Mouse (Mus musculus): Measurements from ENCODE around the gene Elavl4. TPM values are rescaled to one million over a fixed set of nuclear protein-coding genes. Genes with fewer than 3 reads are reported as not detected.

Elavl4 gene
- polyA plus RNA-seq, 1 experiment from 2014 or later, result 6.1 TPM

DNA sequence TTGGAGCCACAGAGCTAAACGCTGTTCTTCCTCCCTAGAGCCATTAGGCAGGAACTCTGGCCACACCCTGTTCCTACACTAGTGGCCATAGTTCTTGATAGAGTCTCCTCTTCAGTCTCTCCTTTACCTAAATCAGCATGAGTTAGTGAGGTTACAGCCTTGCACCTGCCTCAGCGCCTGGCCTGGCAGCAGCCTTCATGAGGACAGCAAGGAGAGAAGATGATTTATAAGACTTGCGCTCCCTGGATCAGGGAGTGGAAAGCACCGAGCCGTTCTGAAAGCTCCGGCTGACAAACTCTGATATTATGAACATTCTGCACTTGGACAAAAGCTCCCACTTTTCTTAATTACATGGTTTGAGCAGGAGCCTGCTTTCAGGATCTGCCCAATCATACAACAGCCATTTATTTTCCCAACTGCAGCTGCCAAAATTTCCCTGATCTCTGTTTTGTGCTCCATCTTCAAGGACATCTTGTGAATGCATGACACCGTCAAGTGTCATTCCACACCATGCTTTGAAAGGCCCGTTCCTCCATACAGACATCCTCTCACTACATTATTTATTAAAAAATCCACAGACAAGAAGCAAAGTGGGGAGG lies 87.3 kb downstream of the Elavl4 start:
- no peak overlapping the region for H3K4me2 ChIP-seq (ENCODE audit: low read length)
- H3K27me3 ChIP-seq (ENCODE audit: control insufficient read depth, insufficient read depth, low read length), result no peaks in the 10 kb centered on the region
- no peak overlapping the region for H3K9ac ChIP-seq (ENCODE audit: low read length)
- 73% methylated on average over 8 of the region's 8 CpGs for WGBS
- H3K36me3 ChIP-seq (ENCODE audit: control insufficient read depth, insufficient read depth, low read length), result no peaks in the 10 kb centered on the region
- no peaks in the 10 kb centered on the region for H3K9me3 ChIP-seq (ENCODE audit: control insufficient read depth, low read length)
- no peak overlapping the region for H3K4me3 ChIP-seq (ENCODE audit: control insufficient read depth in 1 of 2, insufficient read depth in 1 of 2, low read depth in 1 of 2, low read length in 2 of 2)
- ATAC-seq (ENCODE audit: insufficient number of reproducible peaks, insufficient read depth, low FRiP score, low read depth), result no peak
- no peak overlapping the region for H3K27ac ChIP-seq (replicated peaks in 1 of 2; ENCODE audit: control insufficient read depth in 1 of 2, insufficient read depth in 1 of 2, low read depth in 2 of 2, low read length in 2 of 2)
- H3K4me1 ChIP-seq (ENCODE audit: control insufficient read depth in 2 of 2, insufficient read depth in 2 of 2, low read length in 2 of 2), result no peaks in the 10 kb centered on the region

DNA sequence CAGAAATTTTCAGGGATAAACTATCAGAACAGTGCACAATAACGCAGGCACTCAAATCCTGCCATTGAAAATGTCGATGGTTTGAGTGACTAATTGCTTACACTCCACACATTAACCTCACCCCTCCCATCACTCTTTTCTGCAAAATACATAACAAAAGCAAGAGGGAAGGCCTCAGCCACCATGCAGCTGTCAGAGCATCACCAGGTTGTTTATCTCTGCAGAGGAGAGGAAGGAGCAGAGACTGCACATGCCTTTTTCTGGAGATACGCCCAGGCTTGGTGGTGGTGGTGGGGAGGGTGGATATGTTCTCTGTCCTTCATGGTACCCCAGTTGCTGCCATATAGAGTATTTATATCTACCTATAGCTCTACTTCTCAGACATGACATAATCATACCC lies 94.3 kb downstream of the Elavl4 start:
- H3K27ac ChIP-seq (replicated peaks in 1 of 2; ENCODE audit: control insufficient read depth in 1 of 2, insufficient read depth in 1 of 2, low read depth in 2 of 2, low read length in 2 of 2), result no peak overlapping the region
- no peaks in the 10 kb centered on the region for H3K9me3 ChIP-seq (ENCODE audit: control insufficient read depth, low read length)
- no peak overlapping the region for H3K4me3 ChIP-seq (ENCODE audit: control insufficient read depth in 1 of 2, insufficient read depth in 1 of 2, low read depth in 1 of 2, low read length in 2 of 2)
- ATAC-seq (ENCODE audit: insufficient number of reproducible peaks, insufficient read depth, low FRiP score, low read depth), result no peak
- H3K9ac ChIP-seq (ENCODE audit: low read length), result no peak overlapping the region
- no peaks in the 10 kb centered on the region for H3K36me3 ChIP-seq (ENCODE audit: control insufficient read depth, insufficient read depth, low read length)
- WGBS, result 47% methylated on average over 3 of the region's 3 CpGs
- no peak overlapping the region for H3K4me2 ChIP-seq (ENCODE audit: low read length)
- no peaks in the 10 kb centered on the region for H3K27me3 ChIP-seq (ENCODE audit: control insufficient read depth, insufficient read depth, low read length)
- 0 out of 4 replicates have a peak, but pooled peaks cover 0 to 2% of the 10 kb centered on the region in 2 experiments for H3K4me1 ChIP-seq (ENCODE audit: control insufficient read depth in 2 of 2, insufficient read depth in 2 of 2, low read length in 2 of 2)

DNA sequence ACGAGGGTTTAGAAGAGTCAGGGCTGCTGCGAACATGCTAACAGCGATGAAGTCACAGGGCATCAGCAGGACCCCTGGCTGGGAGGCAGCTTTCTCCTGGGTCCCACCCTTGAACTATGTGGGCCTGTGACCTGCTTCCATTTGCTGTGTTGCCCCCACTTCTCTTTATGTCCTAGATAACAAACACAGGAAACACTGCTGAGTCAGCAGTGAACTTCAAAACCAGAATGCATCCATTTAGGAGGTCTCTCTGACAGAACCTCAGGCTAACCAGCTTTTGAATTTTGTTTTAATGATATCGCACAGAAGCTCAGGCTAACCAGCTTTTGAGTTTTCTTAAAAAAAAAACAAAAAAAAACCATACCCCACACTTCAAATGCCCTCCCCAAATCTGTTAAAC lies 96.1 kb downstream of the Elavl4 start:
- no peak overlapping the region for H3K4me3 ChIP-seq (ENCODE audit: control insufficient read depth in 1 of 2, insufficient read depth in 1 of 2, low read depth in 1 of 2, low read length in 2 of 2)
- WGBS, result 81% methylated on average over 4 of the region's 4 CpGs
- H3K9ac ChIP-seq (ENCODE audit: low read length), result no peak overlapping the region
- no peaks in the 10 kb centered on the region for H3K27me3 ChIP-seq (ENCODE audit: control insufficient read depth, insufficient read depth, low read length)
- H3K27ac ChIP-seq (replicated peaks in 1 of 2; ENCODE audit: control insufficient read depth in 1 of 2, insufficient read depth in 1 of 2, low read depth in 2 of 2, low read length in 2 of 2), result no peak overlapping the region
- H3K4me1 ChIP-seq (ENCODE audit: control insufficient read depth in 2 of 2, insufficient read depth in 2 of 2, low read length in 2 of 2), result 0 out of 4 replicates have a peak, but pooled peaks cover 0 to 2% of the 10 kb centered on the region in 2 experiments
- no peaks in the 10 kb centered on the region for H3K36me3 ChIP-seq (ENCODE audit: control insufficient read depth, insufficient read depth, low read length)
- H3K9me3 ChIP-seq (ENCODE audit: control insufficient read depth, low read length), result no peaks in the 10 kb centered on the region
- H3K4me2 ChIP-seq (ENCODE audit: low read length), result no peak overlapping the region
- ATAC-seq (ENCODE audit: insufficient number of reproducible peaks, insufficient read depth, low FRiP score, low read depth), result no peak

DNA sequence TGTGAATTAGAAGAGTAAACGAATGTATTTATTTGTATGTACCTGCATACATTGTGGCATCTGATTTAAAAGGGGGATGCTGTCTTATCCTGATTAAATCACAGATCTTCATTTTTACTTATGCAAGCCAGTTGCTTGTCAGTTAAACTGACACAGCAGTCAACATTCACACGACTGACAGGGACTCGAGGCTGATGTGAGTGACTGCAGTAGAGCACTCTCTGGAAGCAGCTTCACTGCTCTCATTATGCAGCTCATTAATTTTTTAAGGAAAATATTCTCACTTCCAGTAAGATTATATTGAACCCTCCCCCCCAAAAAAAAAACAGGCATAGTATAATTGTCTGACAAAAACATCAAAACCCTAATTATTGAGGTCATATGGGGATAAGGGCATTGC lies 101.7 kb downstream of the Elavl4 start:
- ATAC-seq (ENCODE audit: insufficient number of reproducible peaks, insufficient read depth, low FRiP score, low read depth), result no peak
- WGBS, result 66% methylated on average over 3 of the region's 3 CpGs
- H3K4me3 ChIP-seq (ENCODE audit: control insufficient read depth in 1 of 2, insufficient read depth in 1 of 2, low read depth in 1 of 2, low read length in 2 of 2), result no peak overlapping the region
- no peak overlapping the region for H3K27ac ChIP-seq (replicated peaks in 1 of 2; ENCODE audit: control insufficient read depth in 1 of 2, insufficient read depth in 1 of 2, low read depth in 2 of 2, low read length in 2 of 2)
- no peaks in the 10 kb centered on the region for H3K9me3 ChIP-seq (ENCODE audit: control insufficient read depth, low read length)
- H3K9ac ChIP-seq (ENCODE audit: low read length), result no peak overlapping the region
- no peaks in the 10 kb centered on the region for H3K36me3 ChIP-seq (ENCODE audit: control insufficient read depth, insufficient read depth, low read length)
- H3K4me1 ChIP-seq (ENCODE audit: control insufficient read depth in 2 of 2, insufficient read depth in 2 of 2, low read length in 2 of 2), result no peaks in the 10 kb centered on the region
- no peaks in the 10 kb centered on the region for H3K27me3 ChIP-seq (ENCODE audit: control insufficient read depth, insufficient read depth, low read length)
- H3K4me2 ChIP-seq (ENCODE audit: low read length), result no peak overlapping the region

DNA sequence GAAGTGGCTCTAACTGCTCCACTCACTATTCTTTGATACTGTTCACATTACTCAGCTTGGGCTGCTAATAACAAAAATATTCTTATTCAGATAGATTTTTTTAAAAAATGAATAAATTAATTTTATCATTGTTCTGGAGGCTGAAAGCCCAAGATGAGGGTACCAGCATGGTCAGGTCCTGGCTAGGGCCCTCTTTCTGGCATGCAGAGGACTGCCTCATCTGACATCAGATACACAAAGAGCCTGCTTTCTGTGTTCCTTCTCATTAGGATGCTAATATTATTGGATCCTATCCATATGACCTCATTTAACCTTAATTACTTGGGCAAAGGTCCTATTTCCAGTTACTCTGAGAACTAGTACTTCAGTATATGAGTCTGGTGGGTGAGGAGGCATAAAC lies 108.8 kb downstream of the Elavl4 start:
- Histone ChIP-seq H3K4me2 (ENCODE audit: low read length) (no peak overlapping the region), H3K4me1 (ENCODE audit: control insufficient read depth in 2 of 2, insufficient read depth in 2 of 2, low read length in 2 of 2) (no peaks in the 10 kb centered on the region; a peak in 1 of 4 replicates), H3K4me3 (ENCODE audit: control insufficient read depth in 1 of 2, insufficient read depth in 1 of 2, low read depth in 1 of 2, low read length in 2 of 2) (no peak overlapping the region), H3K9me3 (ENCODE audit: control insufficient read depth, low read length) (no peaks in the 10 kb centered on the region), H3K27me3 (ENCODE audit: control insufficient read depth, insufficient read depth, low read length) (no peaks in the 10 kb centered on the region), H3K27ac (replicated peaks in 1 of 2; ENCODE audit: control insufficient read depth in 1 of 2, insufficient read depth in 1 of 2, low read depth in 2 of 2, low read length in 2 of 2) (no peak overlapping the region), H3K9ac (ENCODE audit: low read length) (no peak overlapping the region), H3K36me3 (ENCODE audit: control insufficient read depth, insufficient read depth, low read length) (no peaks in the 10 kb centered on the region)
- ATAC-seq (ENCODE audit: insufficient number of reproducible peaks, insufficient read depth, low FRiP score, low read depth), result no peak

DNA sequence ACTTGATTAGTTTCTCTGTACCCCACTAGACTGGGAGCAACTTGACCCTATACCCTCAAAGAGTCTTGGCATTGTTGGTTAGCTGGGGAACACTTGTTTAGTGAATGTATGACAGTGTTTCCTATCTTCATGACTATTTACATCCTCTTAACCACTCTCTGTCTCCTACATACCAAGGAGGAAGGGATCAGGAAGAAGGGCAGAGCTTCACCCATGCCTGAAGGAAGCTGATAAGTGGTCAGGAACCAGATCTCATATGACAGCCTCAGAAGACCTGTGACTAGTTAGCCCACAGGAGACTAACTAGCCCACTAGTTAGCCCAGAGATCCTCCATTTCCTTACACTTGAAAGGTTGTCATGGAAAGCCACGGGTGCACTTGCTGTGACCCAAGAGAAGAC lies 117.2 kb downstream of the Elavl4 start:
- Histone ChIP-seq H3K4me3 (ENCODE audit: control insufficient read depth in 1 of 2, insufficient read depth in 1 of 2, low read depth in 1 of 2, low read length in 2 of 2) (no peak overlapping the region), H3K27ac (replicated peaks in 1 of 2; ENCODE audit: control insufficient read depth in 1 of 2, insufficient read depth in 1 of 2, low read depth in 2 of 2, low read length in 2 of 2) (no peak overlapping the region), H3K27me3 (ENCODE audit: control insufficient read depth, insufficient read depth, low read length) (no peaks in the 10 kb centered on the region), H3K9ac (ENCODE audit: low read length) (no peak overlapping the region), H3K4me1 (ENCODE audit: control insufficient read depth in 2 of 2, insufficient read depth in 2 of 2, low read length in 2 of 2) (peaks cover 4 to 9% of the 10 kb centered on the region in 2 experiments; a peak in 2 of 4 replicates), H3K4me2 (ENCODE audit: low read length) (no peak overlapping the region), H3K9me3 (ENCODE audit: control insufficient read depth, low read length) (no peaks in the 10 kb centered on the region), H3K36me3 (ENCODE audit: control insufficient read depth, insufficient read depth, low read length) (no peaks in the 10 kb centered on the region)
- WGBS, result 76% methylated on average over 1 of the region's 1 CpGs
- no peak for ATAC-seq (ENCODE audit: insufficient number of reproducible peaks, insufficient read depth, low FRiP score, low read depth)

DNA sequence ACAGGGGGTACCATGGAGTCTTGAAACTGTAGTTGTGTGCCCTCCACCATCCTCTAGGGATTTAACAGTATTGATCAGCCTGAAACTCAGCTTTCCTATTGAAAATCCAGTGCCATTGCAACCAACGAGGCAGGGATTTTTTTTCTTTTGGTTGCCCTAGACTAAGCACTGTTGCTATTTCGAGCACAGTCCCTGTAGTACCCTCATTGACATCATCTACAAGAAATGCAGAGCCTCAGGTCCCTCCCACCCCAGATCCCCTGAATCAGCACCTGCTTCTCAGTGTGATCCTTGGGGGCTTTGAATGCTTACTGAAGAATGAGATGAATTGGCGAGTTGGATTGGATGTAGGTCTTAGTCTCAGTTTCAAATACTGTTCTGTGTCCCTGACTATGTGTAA lies 119.4 kb downstream of the Elavl4 start:
- peaks cover 7 to 11% of the 10 kb centered on the region in 2 experiments; a peak in 3 of 4 replicates for H3K4me1 ChIP-seq (ENCODE audit: control insufficient read depth in 2 of 2, insufficient read depth in 2 of 2, low read length in 2 of 2)
- ATAC-seq (ENCODE audit: insufficient number of reproducible peaks, insufficient read depth, low FRiP score, low read depth), result no peak
- no peak overlapping the region for H3K4me3 ChIP-seq (ENCODE audit: control insufficient read depth in 1 of 2, insufficient read depth in 1 of 2, low read depth in 1 of 2, low read length in 2 of 2)
- no peak overlapping the region for H3K4me2 ChIP-seq (ENCODE audit: low read length)
- H3K36me3 ChIP-seq (ENCODE audit: control insufficient read depth, insufficient read depth, low read length), result no peaks in the 10 kb centered on the region
- H3K9ac ChIP-seq (ENCODE audit: low read length), result no peak overlapping the region
- H3K27me3 ChIP-seq (ENCODE audit: control insufficient read depth, insufficient read depth, low read length), result no peaks in the 10 kb centered on the region
- no peaks in the 10 kb centered on the region for H3K9me3 ChIP-seq (ENCODE audit: control insufficient read depth, low read length)
- 28% methylated on average over 3 of the region's 3 CpGs for WGBS
- peak overlapping the region; percentile 20 to 61; a peak in 1 of 4 replicates for H3K27ac ChIP-seq (replicated peaks in 1 of 2; ENCODE audit: control insufficient read depth in 1 of 2, insufficient read depth in 1 of 2, low read depth in 2 of 2, low read length in 2 of 2)

DNA sequence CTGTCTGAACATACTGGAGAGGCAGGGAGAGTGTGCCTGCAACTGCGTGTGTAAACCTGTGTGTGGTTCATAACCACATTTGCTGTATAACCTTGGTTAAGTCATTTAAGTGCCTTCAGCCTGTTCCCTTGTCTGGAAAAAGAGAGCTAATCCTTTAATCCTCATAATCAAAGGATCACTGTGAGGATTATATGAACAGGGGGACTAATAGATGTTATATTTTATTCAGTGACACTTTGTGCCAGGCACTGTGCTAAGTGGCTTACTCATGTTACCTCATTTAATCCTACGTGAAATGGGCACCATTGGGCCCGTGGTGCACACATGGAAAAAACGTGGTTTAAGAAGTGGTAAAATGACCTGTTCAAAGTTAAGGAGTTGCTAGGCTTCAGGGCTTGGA lies 119.9 kb downstream of the Elavl4 start:
- H3K36me3 ChIP-seq (ENCODE audit: control insufficient read depth, insufficient read depth, low read length), result no peaks in the 10 kb centered on the region
- ATAC-seq (ENCODE audit: insufficient number of reproducible peaks, insufficient read depth, low FRiP score, low read depth), result no peak; the same call in 1 of the 2 replicates
- no peaks in the 10 kb centered on the region for H3K9me3 ChIP-seq (ENCODE audit: control insufficient read depth, low read length)
- no peaks in the 10 kb centered on the region for H3K27me3 ChIP-seq (ENCODE audit: control insufficient read depth, insufficient read depth, low read length)
- H3K9ac ChIP-seq (ENCODE audit: low read length), result no peak overlapping the region
- H3K4me1 ChIP-seq (ENCODE audit: control insufficient read depth in 2 of 2, insufficient read depth in 2 of 2, low read length in 2 of 2), result peaks cover 11 to 12% of the 10 kb centered on the region in 2 experiments; a peak in 3 of 4 replicates
- WGBS, result 68% methylated on average over 4 of the region's 4 CpGs
- no peak overlapping the region for H3K4me2 ChIP-seq (ENCODE audit: low read length)
- H3K4me3 ChIP-seq (ENCODE audit: control insufficient read depth in 1 of 2, insufficient read depth in 1 of 2, low read depth in 1 of 2, low read length in 2 of 2), result no peak overlapping the region
- H3K27ac ChIP-seq (replicated peaks in 1 of 2; ENCODE audit: control insufficient read depth in 1 of 2, insufficient read depth in 1 of 2, low read depth in 2 of 2, low read length in 2 of 2), result peak overlapping the region in 1 of 2 experiments; percentile 20; a peak in 1 of 4 replicates
